Mouse (Mus musculus) limb, embryonic 11.5 days (tissue): ENCODE results near the gene M1ap. TPM values are rescaled to one million over a fixed set of nuclear protein-coding genes. Genes with fewer than 3 reads are reported as not detected.

Experiments used
- ATAC-seq: fragments of 200-750 bp; cut with Nextera tagmentation; 2 replicates; pipeline ENCODE4 v1.8.0; 2017; ENCODE audit warnings: low read depth; ENCODE audit not compliant: insufficient number of reproducible peaks, low FRiP score, low TSS enrichment
- DNase-seq: peaks from one replicate; pipeline ENCODE4 v3.0.0-alpha.2; 2015; ENCODE audit warnings: low spot score
- H3K27ac ChIP-seq: fragments of 300-500 bp; sonication (generic); replicated peaks from 2 replicates; pipeline ENCODE4 v1.5.1; 2014; ENCODE audit warnings: low read depth, mild to moderate bottlenecking, low read length
- H3K27me3 ChIP-seq: fragments of 300-500 bp; sonication (generic); 2 replicates; pipeline ENCODE4 v1.6.1; 2014; ENCODE audit warnings: mild to moderate bottlenecking, low read length, mixed read lengths; ENCODE audit not compliant: control insufficient read depth, insufficient read depth
- H3K36me3 ChIP-seq: fragments of 300-500 bp; sonication (generic); 2 replicates; pipeline ENCODE4 v1.6.1; 2014; ENCODE audit warnings: mild to moderate bottlenecking, low read length, moderate library complexity, mixed read lengths; ENCODE audit not compliant: control insufficient read depth, insufficient read depth
- H3K4me1 ChIP-seq: fragments of 300-500 bp; sonication (generic); 2 replicates; pipeline ENCODE4 v1.6.1; 2014; ENCODE audit warnings: low read length, mixed read lengths; ENCODE audit not compliant: control insufficient read depth, insufficient read depth
- H3K4me2 ChIP-seq: fragments of 300-500 bp; sonication (generic); 2 replicates; pipeline ENCODE4 v1.6.1; 2014; ENCODE audit warnings: low read depth, mild to moderate bottlenecking, moderate library complexity; ENCODE audit not compliant: severe bottlenecking
- H3K4me3 ChIP-seq: fragments of 300-500 bp; sonication (generic); 2 replicates; pipeline ENCODE4 v1.5.1; 2014; ENCODE audit warnings: low read depth, low read length
- H3K9ac ChIP-seq: fragments of 300-500 bp; sonication (generic); 2 replicates; pipeline ENCODE4 v1.6.1; 2014; ENCODE audit warnings: mild to moderate bottlenecking, low read length
- H3K9me3 ChIP-seq: fragments of 300-500 bp; sonication (generic); 2 replicates; pipeline ENCODE4 v1.6.1; 2016; ENCODE audit warnings: low read length; ENCODE audit not compliant: control insufficient read depth
- WGBS: fragments of 180-500 bp; shearing (Covaris S2); extraction: QIAGEN DNeasy Blood & Tissue Kit; methylation state at CpG from one replicate; pipeline ENCODE4 v1.1.7; 2014; 5-methylcytosine and 5-hydroxymethylcytosine counted together
- polyA plus RNA-seq: library from polyadenylated mRNA; unstranded; fragments of >200 nt; fragmentation: Nextera tagmentation; extraction: Ambion mirVana; gene quantifications from 2 replicates; pipeline ENCODE4 v1.2.1, GENCODE M21; 2014

The M1ap gene
- polyA plus RNA-seq, 1 experiment from 2014 or later = 0.12 TPM

- 65% methylated on average over 3 of the region's 3 CpGs for WGBS
- Histone ChIP-seq H3K27ac (no peak overlapping the region), H3K9me3 (no peaks in the 10 kb centered on the region), H3K9ac (no peak overlapping the region), H3K36me3 (no peaks in the 10 kb centered on the region), H3K4me2 (no peak overlapping the region), H3K4me1 (no peaks in the 10 kb centered on the region), H3K27me3 (no peaks in the 10 kb centered on the region), H3K4me3 (no peak overlapping the region)
- ATAC-seq (no peak), DNase-seq (no peak)
Observed at GRCm38 (mm10) chr6:83019044-83019443, 72.3 kb downstream of the M1ap start.

- Histone ChIP-seq H3K4me1 (no peaks in the 10 kb centered on the region), H3K4me2 (no peak overlapping the region), H3K27me3 (no peaks in the 10 kb centered on the region), H3K4me3 (no peak overlapping the region), H3K27ac (no peak overlapping the region), H3K36me3 (no peaks in the 10 kb centered on the region), H3K9me3 (no peaks in the 10 kb centered on the region), H3K9ac (no peak overlapping the region)
- 93% methylated on average over 6 of the region's 6 CpGs for WGBS
- DNase-seq (no peak), ATAC-seq (no peak)
Observed at GRCm38 (mm10) chr6:83020121-83020520, 73.4 kb downstream of the M1ap start.

- H3K4me3 ChIP-seq = no peak overlapping the region
- H3K4me2 ChIP-seq = no peak overlapping the region
- H3K36me3 ChIP-seq = no peaks in the 10 kb centered on the region
- no peaks in the 10 kb centered on the region for H3K9me3 ChIP-seq
- WGBS = 81% methylated on average over 4 of the region's 4 CpGs
- no peak for ATAC-seq
- DNase-seq = no peak
- no peaks in the 10 kb centered on the region for H3K27me3 ChIP-seq
- H3K27ac ChIP-seq = no peak overlapping the region
- no peak overlapping the region for H3K9ac ChIP-seq
- no peaks in the 10 kb centered on the region for H3K4me1 ChIP-seq
Observed at GRCm38 (mm10) chr6:83020836-83021593, 74.3 kb downstream of the M1ap start.

GRCm38 (mm10) chr6:83023008-83023407 lies 76.3 kb downstream of the M1ap start:
- Histone ChIP-seq H3K9me3 (no peaks in the 10 kb centered on the region), H3K9ac (no peak overlapping the region), H3K36me3 (no peaks in the 10 kb centered on the region), H3K4me3 (no peak overlapping the region), H3K4me1 (no peaks in the 10 kb centered on the region), H3K4me2 (no peak overlapping the region), H3K27me3 (no peaks in the 10 kb centered on the region), H3K27ac (no peak overlapping the region)
- ATAC-seq (no peak), DNase-seq (no peak)
- 81% methylated on average over 9 of the region's 9 CpGs for WGBS

- H3K4me3 ChIP-seq = no peak overlapping the region
- H3K27ac ChIP-seq = no peak overlapping the region
- no peak for DNase-seq
- no peaks in the 10 kb centered on the region for H3K9me3 ChIP-seq
- H3K36me3 ChIP-seq = no peaks in the 10 kb centered on the region
- no peaks in the 10 kb centered on the region for H3K4me1 ChIP-seq
- no peak overlapping the region for H3K4me2 ChIP-seq
- H3K27me3 ChIP-seq = no peaks in the 10 kb centered on the region
- no peak overlapping the region for H3K9ac ChIP-seq
- WGBS = 96% methylated on average over 2 of the region's 2 CpGs
- ATAC-seq = no peak
Observed at GRCm38 (mm10) chr6:83023786-83024185, 77.1 kb downstream of the M1ap start.

- no peak overlapping the region for H3K4me3 ChIP-seq
- H3K27me3 ChIP-seq = no peaks in the 10 kb centered on the region
- H3K9me3 ChIP-seq = no peaks in the 10 kb centered on the region
- H3K27ac ChIP-seq = no peak overlapping the region
- WGBS = 62% methylated on average over 4 of the region's 4 CpGs
- ATAC-seq = no peak
- H3K36me3 ChIP-seq = no peaks in the 10 kb centered on the region
- no peak overlapping the region for H3K4me2 ChIP-seq
- H3K4me1 ChIP-seq = no peaks in the 10 kb centered on the region
- DNase-seq = no peak
- no peak overlapping the region for H3K9ac ChIP-seq
Observed at GRCm38 (mm10) chr6:83024421-83024820, 77.7 kb downstream of the M1ap start.

GRCm38 (mm10) chr6:83025221-83025620 lies 78.5 kb downstream of the M1ap start:
- Histone ChIP-seq H3K4me2 (no peak overlapping the region), H3K4me1 (no peaks in the 10 kb centered on the region), H3K9me3 (no peaks in the 10 kb centered on the region), H3K36me3 (no peaks in the 10 kb centered on the region), H3K27ac (no peak overlapping the region), H3K9ac (no peak overlapping the region), H3K27me3 (peaks cover 1% of the 10 kb centered on the region; the same call in 1 of the 2 replicates), H3K4me3 (no peak overlapping the region)
- ATAC-seq (no peak), DNase-seq (no peak)
- 100% methylated on average over 4 of the region's 4 CpGs for WGBS

GRCm38 (mm10) chr6:83027293-83027692 lies 80.6 kb downstream of the M1ap start:
- Histone ChIP-seq H3K4me3 (no peak overlapping the region), H3K4me1 (peaks cover 4% of the 10 kb centered on the region), H3K36me3 (no peaks in the 10 kb centered on the region), H3K27ac (no peak overlapping the region), H3K27me3 (peaks cover 22% of the 10 kb centered on the region), H3K9me3 (no peaks in the 10 kb centered on the region), H3K4me2 (no peak overlapping the region), H3K9ac (0 out of 2 replicates have a peak overlapping the region, but pooled peaks have one; percentile 27)
- 77% methylated on average over 8 of the region's 8 CpGs for WGBS
- ATAC-seq (no peak), DNase-seq (no peak)

- H3K9ac ChIP-seq = 0 out of 2 replicates have a peak overlapping the region, but pooled peaks have one; percentile 27
- ATAC-seq (no peak), DNase-seq (no peak)
- H3K27me3 ChIP-seq = peaks cover 23% of the 10 kb centered on the region
- 59% methylated on average over 8 of the region's 9 CpGs for WGBS
- H3K36me3 ChIP-seq = no peaks in the 10 kb centered on the region
- H3K27ac ChIP-seq = no peak overlapping the region
- no peak overlapping the region for H3K4me3 ChIP-seq
- H3K4me2 ChIP-seq = no peak overlapping the region
- H3K9me3 ChIP-seq = no peaks in the 10 kb centered on the region
- peaks cover 6% of the 10 kb centered on the region for H3K4me1 ChIP-seq
Observed at GRCm38 (mm10) chr6:83027706-83028105, 81.0 kb downstream of the M1ap start.
